Mouse (Mus musculus) liver, embryonic 14.5 days (tissue): Measurements from ENCODE around the gene Tmem40.

ENCODE experiments used
- CTCF ChIP-seq: IDR thresholded peaks from 2 replicates; pipeline ENCODE4 v1.5.1; 2016; ENCODE audit warnings: antibody characterized with exemption, low read depth, control low read depth
- EP300 ChIP-seq: IDR thresholded peaks from 2 replicates; pipeline ENCODE4 v1.6.1; 2016; ENCODE audit warnings: antibody characterized with exemption, low read depth

DNA sequence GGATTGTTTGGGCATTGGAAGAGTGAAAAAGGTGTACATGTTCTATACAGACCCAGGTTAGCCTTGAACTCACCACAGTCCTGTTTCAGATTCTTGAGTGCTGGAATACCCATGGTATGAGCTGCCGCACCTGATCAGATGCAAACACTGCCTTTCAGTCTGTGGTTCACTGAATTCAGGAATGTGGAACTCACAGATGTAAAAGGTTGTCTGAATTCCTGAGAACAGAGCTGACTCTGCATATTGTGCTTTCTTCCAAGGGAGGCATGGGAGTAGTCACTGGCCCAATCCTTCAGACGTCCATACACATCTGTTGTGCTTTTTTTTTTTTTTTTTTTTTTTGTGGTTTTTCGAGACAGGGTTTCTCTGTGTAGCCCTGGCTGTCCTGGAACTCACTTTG is 50.9 kb downstream of the Tmem40 start:
- TF ChIP-seq CTCF (no peak), EP300 (no peak)
